Comparison of ENCODE assay signal across 15 mouse cellular contexts in the genomic region with DNA sequence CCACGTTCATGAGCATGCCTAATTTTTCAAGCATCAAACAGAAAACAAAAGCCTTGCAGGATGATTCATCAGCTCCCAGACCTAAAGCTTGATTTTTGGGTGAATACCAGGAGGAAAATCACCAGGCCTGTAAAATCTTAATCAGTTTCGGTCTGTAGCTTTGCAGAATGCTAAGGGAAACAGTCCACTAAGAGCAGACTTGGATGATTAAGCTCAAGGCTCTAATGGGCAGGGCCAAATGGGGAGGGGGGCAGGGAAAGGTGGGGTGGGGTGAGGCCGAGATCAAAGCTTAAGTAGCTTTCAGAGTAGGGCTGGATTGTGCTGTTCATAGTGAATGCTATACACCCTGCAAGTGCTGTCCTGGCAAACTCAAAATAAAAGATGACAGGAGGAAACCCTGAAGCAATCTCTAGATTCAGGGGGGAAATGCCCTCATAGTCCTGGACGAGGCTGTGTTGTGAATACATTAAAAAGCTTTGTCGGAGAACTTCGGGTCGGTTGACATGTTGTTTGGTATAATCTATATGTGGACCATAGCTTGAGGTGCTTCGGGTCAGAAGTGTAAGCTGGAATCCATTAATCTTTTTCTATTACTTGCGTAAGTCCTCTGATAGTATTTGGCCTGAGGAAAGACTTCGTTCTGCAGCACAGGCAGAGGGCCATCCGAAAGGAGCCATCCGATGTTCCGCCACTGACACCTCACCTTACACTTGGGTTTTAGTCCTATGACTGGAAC.
A peak's percentile ranks its signal among the peaks of the same experiment; 100 is the strongest.
DNase-seq lines count a peak whose midpoint lies in the region; ATAC-seq and TF ChIP-seq lines count a peak whose summit lies in the region.
"Had no signal": no experiment of that assay in that cellular context is flagged by ENCODE, and none has a peak within 500 bp of the region (broad histone marks: within the 10 kb centered on the region; RNA-seq: fewer than 3 reads in every experiment).

No protein-coding gene starts in this region.

- H3K4me1 ChIP-seq in kidney, postnatal 0 days (replicated peaks; ENCODE audit: insufficient read depth, low read length) = no peaks in the 10 kb centered on the region; the same call in 1 of the 2 replicates
- no peaks in the 10 kb centered on the region for H3K4me1 ChIP-seq in embryonic facial prominence, embryonic 11.5 days (ENCODE audit: control insufficient read depth, insufficient read depth, low read length)
- H3K4me1 ChIP-seq in hindbrain, embryonic 13.5 days (replicated peaks) = peaks cover 19% of the 10 kb centered on the region
- H3K4me1 ChIP-seq in neural tube, embryonic 13.5 days (replicated peaks) = peaks cover 14% of the 10 kb centered on the region
- H3K4me1 ChIP-seq: stomach, embryonic 15.5 days had no signal

- H3K27ac ChIP-seq in kidney, postnatal 0 days = peak overlapping the region; percentile 70
- no peak overlapping the region for H3K27ac ChIP-seq in embryonic facial prominence, embryonic 11.5 days (replicated peaks; ENCODE audit: low read depth, low read length)
- peak overlapping the region; percentile 5; the same call in 1 of the 2 replicates for H3K27ac ChIP-seq in hindbrain, embryonic 13.5 days
- H3K27ac ChIP-seq in neural tube, embryonic 13.5 days (replicated peaks) = no peak overlapping the region
- H3K27ac ChIP-seq: stomach, embryonic 15.5 days had no signal

- WGBS in kidney, postnatal 0 days = 37% methylated on average over 13 of the region's 13 CpGs
- 67% methylated on average over 13 of the region's 13 CpGs for WGBS in embryonic facial prominence, embryonic 11.5 days
- WGBS in hindbrain, embryonic 13.5 days = 69% methylated on average over 13 of the region's 13 CpGs
- 58% methylated on average over 13 of the region's 13 CpGs for WGBS in neural tube, embryonic 13.5 days

- H3K9ac ChIP-seq in kidney, postnatal 0 days (ENCODE audit: low read depth, low read length) = no peak overlapping the region
- no peak overlapping the region for H3K9ac ChIP-seq in embryonic facial prominence, embryonic 11.5 days (replicated peaks; ENCODE audit: low read length)
- H3K9ac ChIP-seq in hindbrain, embryonic 13.5 days = no peak overlapping the region
- no peak overlapping the region for H3K9ac ChIP-seq in neural tube, embryonic 13.5 days
- H3K9ac ChIP-seq: heart, embryonic 12.5 days; lung, embryonic 14.5 days; stomach, embryonic 15.5 days had no signal

- no peaks in the 10 kb centered on the region for H3K27me3 ChIP-seq in kidney, postnatal 0 days (ENCODE audit: insufficient read depth, low read length)
- no peaks in the 10 kb centered on the region for H3K27me3 ChIP-seq in embryonic facial prominence, embryonic 11.5 days (ENCODE audit: control insufficient read depth, insufficient read depth, low read length)
- H3K27me3 ChIP-seq in hindbrain, embryonic 13.5 days = no peaks in the 10 kb centered on the region
- no peaks in the 10 kb centered on the region for H3K27me3 ChIP-seq in neural tube, embryonic 13.5 days
- H3K27me3 ChIP-seq: CH12.LX; heart, embryonic 12.5 days; stomach, embryonic 15.5 days had no signal

- H3K4me3 ChIP-seq in kidney, postnatal 0 days (replicated peaks; ENCODE audit: low read depth, low read length) = no peak overlapping the region
- H3K4me3 ChIP-seq in embryonic facial prominence, embryonic 11.5 days (ENCODE audit: low read depth, low read length) = no peak overlapping the region
- no peak overlapping the region for H3K4me3 ChIP-seq in hindbrain, embryonic 13.5 days
- H3K4me3 ChIP-seq in neural tube, embryonic 13.5 days = no peak overlapping the region
- H3K4me3 ChIP-seq: heart, embryonic 12.5 days; stomach, embryonic 15.5 days had no signal

- H3K9me3 ChIP-seq in kidney, postnatal 0 days (replicated peaks; ENCODE audit: low read length) = no peaks in the 10 kb centered on the region
- no peaks in the 10 kb centered on the region for H3K9me3 ChIP-seq in embryonic facial prominence, embryonic 11.5 days (replicated peaks; ENCODE audit: control insufficient read depth, low read length)
- no peaks in the 10 kb centered on the region for H3K9me3 ChIP-seq in hindbrain, embryonic 13.5 days
- H3K9me3 ChIP-seq in neural tube, embryonic 13.5 days = no peaks in the 10 kb centered on the region
- H3K9me3 ChIP-seq: heart, embryonic 12.5 days; stomach, embryonic 15.5 days had no signal

- peak; percentile 89 for ATAC-seq in kidney, postnatal 0 days (replicated peaks; ENCODE audit: low FRiP score, low read depth)
- peak; percentile 63; the same call in 1 of the 2 replicates for ATAC-seq in embryonic facial prominence, embryonic 11.5 days (replicated peaks; ENCODE audit: insufficient number of reproducible peaks, low FRiP score, low TSS enrichment, low read depth)
- peak; percentile 68; the same call in 1 of the 2 replicates for ATAC-seq in hindbrain, embryonic 13.5 days (ENCODE audit: low FRiP score)
- ATAC-seq in neural tube, embryonic 13.5 days (ENCODE audit: low read depth) = 0 out of 2 replicates have a peak, but pooled peaks have one; percentile 49

- peak overlapping the region; percentile 2; the same call in 1 of the 2 replicates for H3K4me2 ChIP-seq in kidney, postnatal 0 days (ENCODE audit: low read length)
- no peak overlapping the region for H3K4me2 ChIP-seq in embryonic facial prominence, embryonic 11.5 days (ENCODE audit: low read depth, low read length)
- no peak overlapping the region for H3K4me2 ChIP-seq in hindbrain, embryonic 13.5 days
- no peak overlapping the region for H3K4me2 ChIP-seq in neural tube, embryonic 13.5 days
- H3K4me2 ChIP-seq: heart, embryonic 12.5 days; lung, embryonic 14.5 days; stomach, embryonic 15.5 days had no signal

- no peak for TF ChIP-seq CTCF in kidney, postnatal 0 days (IDR thresholded peaks at IDR 0.05; ENCODE audit: low read depth)

- H3K36me3 ChIP-seq in kidney, postnatal 0 days (ENCODE audit: insufficient read depth, low read length) = no peaks in the 10 kb centered on the region
- no peaks in the 10 kb centered on the region for H3K36me3 ChIP-seq in embryonic facial prominence, embryonic 11.5 days (replicated peaks; ENCODE audit: control insufficient read depth, insufficient read depth, low read depth, low read length)
- no peaks in the 10 kb centered on the region for H3K36me3 ChIP-seq in hindbrain, embryonic 13.5 days
- no peaks in the 10 kb centered on the region for H3K36me3 ChIP-seq in neural tube, embryonic 13.5 days
- H3K36me3 ChIP-seq: heart, embryonic 12.5 days; stomach, embryonic 15.5 days had no signal

- peak; percentile 67 for DNase-seq in kidney, postnatal 0 days (ENCODE audit: low spot score)
- DNase-seq in kidney, postnatal 14 days = no peak
- DNase-seq in embryonic facial prominence, embryonic 11.5 days (ENCODE audit: low spot score) = peak; percentile 12
- no peak for DNase-seq in adrenal gland, adult 2 months
- no peak for DNase-seq in cerebellum, postnatal 14 days
- DNase-seq: adrenal gland, postnatal 36 days; cerebellum, adult 18-20 months; lung, embryonic 14.5 days; right cerebral cortex, postnatal 14 days; thymus, postnatal 36 days had no signal

Comparison
In these comparisons a context has a peak if more than half of its experiments do, and no peak if none do; other contexts are left out.
1. DNase-seq: peak in kidney, postnatal 0 days (single experiment) and embryonic facial prominence, embryonic 11.5 days (single experiment); none in kidney, postnatal 14 days (single experiment), adrenal gland, adult 2 months (single experiment) and cerebellum, postnatal 14 days (0 of 2).
2. H3K27ac ChIP-seq: peak in kidney, postnatal 0 days (single experiment) and hindbrain, embryonic 13.5 days (single experiment); none in embryonic facial prominence, embryonic 11.5 days (single experiment) and neural tube, embryonic 13.5 days (single experiment).
3. Peak in every context shown above with its lines, with median percentiles within 50 percentile points of each other: ATAC-seq.